Mouse (Mus musculus) embryonic facial prominence, embryonic 14.5 days (tissue): ENCODE data around the gene Prss30. TPM values are rescaled to one million over a fixed set of nuclear protein-coding genes. Genes with fewer than 3 reads are reported as not detected.

Experiments used
- ATAC-seq: fragments of 200-750 bp; cut with Nextera tagmentation; 2 replicates; pipeline ENCODE4 v1.8.0; 2017; ENCODE audit warnings: low read depth, moderate number of reproducible peaks, moderate TSS enrichment
- DNase-seq: peaks from one replicate; pipeline ENCODE4 v3.0.0-alpha.2; 2015; ENCODE audit warnings: low spot score
- H3K27ac ChIP-seq: fragments of 300-500 bp; sonication (generic); replicated peaks from 2 replicates; pipeline ENCODE4 v1.5.1; 2014; ENCODE audit warnings: low read depth, mild to moderate bottlenecking, low read length, moderate library complexity
- H3K27me3 ChIP-seq: fragments of 300-500 bp; sonication (generic); replicated peaks from 2 replicates; pipeline ENCODE4 v1.6.1; 2014; ENCODE audit warnings: low read length; ENCODE audit not compliant: control insufficient read depth, insufficient read depth
- H3K36me3 ChIP-seq: fragments of 300-500 bp; sonication (generic); 2 replicates; pipeline ENCODE4 v1.6.1; 2014; ENCODE audit warnings: low read length, mixed read lengths; ENCODE audit not compliant: control insufficient read depth, insufficient read depth
- H3K4me1 ChIP-seq: fragments of 300-500 bp; sonication (generic); 2 replicates; pipeline ENCODE4 v1.6.1; 2014; ENCODE audit warnings: antibody characterized with exemption, low read length; ENCODE audit not compliant: control insufficient read depth, insufficient read depth
- H3K4me2 ChIP-seq: fragments of 300-500 bp; sonication (generic); 2 replicates; pipeline ENCODE4 v1.6.1; 2014; ENCODE audit warnings: low read depth, mild to moderate bottlenecking, low read length, moderate library complexity, mixed read lengths
- H3K4me3 ChIP-seq: fragments of 300-500 bp; sonication (generic); 2 replicates; pipeline ENCODE4 v1.5.1; 2014; ENCODE audit warnings: low read depth, mild to moderate bottlenecking, low read length
- H3K9ac ChIP-seq: fragments of 300-500 bp; sonication (generic); 2 replicates; pipeline ENCODE4 v1.6.1; 2014; ENCODE audit warnings: low read depth, mild to moderate bottlenecking, low read length, moderate library complexity, mixed read lengths
- H3K9me3 ChIP-seq: fragments of 300-500 bp; sonication (generic); 2 replicates; pipeline ENCODE4 v1.6.1; 2016; ENCODE audit warnings: low read length; ENCODE audit not compliant: control insufficient read depth
- WGBS: fragments of 180-500 bp; shearing (Covaris S2); extraction: QIAGEN DNeasy Blood & Tissue Kit; methylation state at CpG from one replicate; pipeline ENCODE4 v1.1.7; 2014; 5-methylcytosine and 5-hydroxymethylcytosine counted together
- polyA plus RNA-seq: library from polyadenylated mRNA; unstranded; fragments of >200 nt; fragmentation: Nextera tagmentation; extraction: Ambion mirVana; gene quantifications from 2 replicates; pipeline ENCODE4 v1.2.1, GENCODE M21; 2014

Gene Prss30
- not detected in 2 replicates for polyA plus RNA-seq

DNA sequence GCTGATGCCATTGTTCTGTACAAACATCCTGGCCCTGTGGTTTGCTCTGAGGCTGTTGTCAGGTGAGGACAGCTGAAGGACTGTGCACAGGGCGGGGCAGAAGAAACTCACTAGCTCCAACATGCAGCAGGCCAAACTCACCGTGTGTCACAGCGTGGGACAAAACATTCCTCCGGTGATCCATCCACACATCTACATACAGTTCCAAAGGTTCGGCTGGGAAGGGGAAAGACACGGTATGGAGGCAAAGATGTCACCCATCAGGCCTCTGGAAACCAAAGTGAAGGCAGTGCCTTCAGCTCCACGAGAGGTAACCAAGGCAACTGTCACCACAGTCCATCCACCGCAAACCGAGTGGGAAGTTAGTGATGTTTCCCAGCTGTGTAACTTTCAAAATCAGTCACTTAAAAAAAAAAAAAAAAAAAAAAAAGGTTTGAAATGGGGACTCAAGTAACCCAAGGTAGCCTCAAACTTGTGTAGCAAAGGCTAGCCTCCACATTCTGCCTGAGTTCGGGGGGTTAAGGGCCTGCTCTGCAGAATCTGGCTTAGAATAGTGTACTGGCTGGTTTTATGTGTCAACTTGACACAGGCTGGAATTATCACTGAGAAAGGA is at the start of gene Prss30:
TSS of gene Prss30 (minus strand) at position 270 of the 613 bp plus-strand sequence.
- H3K4me2 ChIP-seq = no peak within 1 kb of the TSS
- no peaks in the 10 kb centered on the region for H3K4me1 ChIP-seq
- H3K27ac ChIP-seq = no peak within 1 kb of the TSS
- DNase-seq (no peak), ATAC-seq (no peak)
- no peaks in the 10 kb centered on the region for H3K27me3 ChIP-seq
- no peak within 1 kb of the TSS for H3K9ac ChIP-seq
- no peaks in the 10 kb centered on the region for H3K9me3 ChIP-seq
- H3K36me3 ChIP-seq = no peaks in the 10 kb centered on the region
- H3K4me3 ChIP-seq = no peak within 1 kb of the TSS
- WGBS = 69% methylated on average over 10 of the region's 10 CpGs

DNA sequence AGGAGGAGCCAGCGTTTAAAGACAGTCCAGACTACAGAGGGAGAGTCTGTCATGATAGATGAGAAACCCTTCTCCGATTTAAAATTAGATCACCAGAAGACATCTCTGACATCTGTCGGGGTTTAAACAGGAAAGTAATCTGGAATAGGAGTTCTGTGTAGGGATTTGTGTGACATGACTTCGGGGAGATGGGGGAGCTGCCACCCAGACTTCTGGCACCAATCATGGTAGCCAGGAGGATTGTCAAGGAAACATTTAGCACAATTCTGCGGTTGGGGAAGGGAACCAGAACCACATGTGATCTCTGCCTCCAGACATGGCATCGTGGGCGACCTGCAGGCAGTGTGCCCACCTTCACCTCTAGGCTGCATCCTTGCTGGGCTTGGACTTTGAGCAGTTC is 49.1 kb upstream of the Prss30 start:
- 58% methylated on average over 7 of the region's 7 CpGs for WGBS
- ATAC-seq (no peak), DNase-seq (no peak)
- H3K4me1 ChIP-seq = no peaks in the 10 kb centered on the region
- H3K4me3 ChIP-seq = no peak overlapping the region
- no peaks in the 10 kb centered on the region for H3K27me3 ChIP-seq
- H3K27ac ChIP-seq = no peak overlapping the region
- no peaks in the 10 kb centered on the region for H3K36me3 ChIP-seq
- H3K9me3 ChIP-seq = no peaks in the 10 kb centered on the region
- no peak overlapping the region for H3K9ac ChIP-seq
- H3K4me2 ChIP-seq = no peak overlapping the region

DNA sequence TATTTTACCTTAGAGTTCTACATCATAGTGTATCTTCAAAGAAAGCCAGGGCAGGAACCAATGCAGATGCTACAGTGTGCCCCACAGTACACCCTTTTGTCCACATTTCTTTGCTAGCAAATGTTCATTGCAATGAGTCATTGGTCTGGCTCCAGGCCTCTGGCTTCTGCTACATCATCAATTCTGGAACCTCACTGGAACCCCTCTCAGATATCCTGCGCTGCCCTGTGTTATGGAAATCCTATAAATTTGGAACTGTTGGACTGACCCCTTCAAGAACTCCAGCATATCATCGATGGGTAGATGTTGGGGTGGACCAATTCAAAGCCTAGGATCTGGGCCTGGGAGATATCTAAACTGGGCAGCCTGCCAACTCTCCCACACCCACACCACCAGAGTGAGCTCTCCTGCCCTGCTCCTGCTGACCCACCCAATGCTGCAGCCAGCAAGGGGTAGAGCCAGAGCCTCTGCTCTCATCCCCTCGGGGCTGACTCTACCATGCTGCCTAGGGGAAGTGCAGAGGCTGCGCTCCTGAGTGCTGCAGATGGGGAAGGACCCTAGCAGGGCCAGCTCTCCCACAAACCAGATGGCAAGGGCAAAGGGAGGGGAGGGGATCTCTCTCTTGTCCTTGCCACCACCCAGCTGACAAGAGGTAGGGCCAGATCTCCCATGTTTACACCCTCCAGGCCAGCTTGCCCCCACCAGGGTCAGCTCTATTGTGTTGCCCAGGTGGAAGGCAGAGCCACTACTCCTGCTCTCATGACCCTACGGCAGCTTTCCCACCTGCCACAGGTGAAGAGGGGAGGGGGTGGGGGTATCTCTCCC is 41.2 kb upstream of the Prss30 start:
- Histone ChIP-seq H3K4me1 (peaks cover 8% of the 10 kb centered on the region; the same call in 1 of the 2 replicates), H3K27ac (peak overlapping the region; percentile 46; the same call in 1 of the 2 replicates), H3K4me2 (no peak overlapping the region), H3K27me3 (no peaks in the 10 kb centered on the region), H3K9ac (no peak overlapping the region), H3K4me3 (no peak overlapping the region), H3K9me3 (no peaks in the 10 kb centered on the region), H3K36me3 (no peaks in the 10 kb centered on the region)
- ATAC-seq (no peak), DNase-seq (no peak)
- WGBS = 68% methylated on average over 5 of the region's 5 CpGs

DNA sequence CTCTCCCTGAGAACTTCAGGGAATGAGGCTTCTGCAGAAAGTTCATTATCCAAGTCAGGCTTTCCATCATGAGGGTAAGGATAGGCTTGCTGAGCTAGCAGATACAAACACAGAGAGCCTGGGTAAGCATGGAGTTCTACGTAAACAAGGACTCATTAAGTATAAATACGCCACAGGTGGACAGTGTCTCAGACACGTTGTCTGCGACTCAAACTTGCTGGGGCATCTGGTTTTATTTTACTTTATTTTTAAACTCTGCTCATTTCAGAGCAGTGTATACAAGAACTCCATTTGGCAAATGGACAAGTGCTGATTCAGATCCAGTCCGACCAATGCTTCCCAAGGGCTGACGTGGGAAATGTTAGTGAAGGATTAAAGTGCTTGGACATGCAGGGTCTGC is 40.3 kb upstream of the Prss30 start:
- Histone ChIP-seq H3K4me3 (no peak overlapping the region), H3K36me3 (no peaks in the 10 kb centered on the region), H3K4me2 (no peak overlapping the region), H3K27me3 (no peaks in the 10 kb centered on the region), H3K9me3 (no peaks in the 10 kb centered on the region), H3K27ac (peak overlapping the region; percentile 61), H3K9ac (no peak overlapping the region), H3K4me1 (peaks cover 8% of the 10 kb centered on the region; the same call in 1 of the 2 replicates)
- WGBS = 37% methylated on average over 6 of the region's 6 CpGs
- ATAC-seq (peak; percentile 70; the same call in 1 of the 2 replicates), DNase-seq (peak; percentile 79)

DNA sequence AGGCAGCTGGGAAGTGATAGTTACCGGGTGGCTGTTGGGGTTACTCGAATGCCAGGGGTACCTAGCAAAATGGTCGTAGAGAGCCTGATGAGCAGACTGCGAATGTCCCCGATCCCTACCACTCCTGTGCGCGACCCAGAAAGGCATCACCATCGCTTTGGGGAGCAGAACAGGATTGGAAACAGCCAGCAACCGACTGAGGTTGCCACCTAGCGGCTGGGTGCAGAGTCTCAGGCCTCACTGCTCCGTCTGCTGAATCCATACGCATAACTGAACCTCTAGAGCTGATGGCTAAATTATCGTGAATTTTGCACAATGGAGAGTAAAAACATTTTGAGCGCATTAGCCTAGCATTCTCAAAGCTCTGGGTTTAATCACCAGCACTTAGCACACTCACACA is 35.4 kb upstream of the Prss30 start:
- ATAC-seq = no peak
- no peak overlapping the region for H3K27ac ChIP-seq
- no peak for DNase-seq
- H3K9me3 ChIP-seq = no peaks in the 10 kb centered on the region
- no peak overlapping the region for H3K9ac ChIP-seq
- H3K4me1 ChIP-seq = peaks cover 3% of the 10 kb centered on the region; the same call in 1 of the 2 replicates
- no peak overlapping the region for H3K4me3 ChIP-seq
- no peak overlapping the region for H3K4me2 ChIP-seq
- 30% methylated on average over 14 of the region's 14 CpGs for WGBS
- no peaks in the 10 kb centered on the region for H3K36me3 ChIP-seq
- H3K27me3 ChIP-seq = no peaks in the 10 kb centered on the region

DNA sequence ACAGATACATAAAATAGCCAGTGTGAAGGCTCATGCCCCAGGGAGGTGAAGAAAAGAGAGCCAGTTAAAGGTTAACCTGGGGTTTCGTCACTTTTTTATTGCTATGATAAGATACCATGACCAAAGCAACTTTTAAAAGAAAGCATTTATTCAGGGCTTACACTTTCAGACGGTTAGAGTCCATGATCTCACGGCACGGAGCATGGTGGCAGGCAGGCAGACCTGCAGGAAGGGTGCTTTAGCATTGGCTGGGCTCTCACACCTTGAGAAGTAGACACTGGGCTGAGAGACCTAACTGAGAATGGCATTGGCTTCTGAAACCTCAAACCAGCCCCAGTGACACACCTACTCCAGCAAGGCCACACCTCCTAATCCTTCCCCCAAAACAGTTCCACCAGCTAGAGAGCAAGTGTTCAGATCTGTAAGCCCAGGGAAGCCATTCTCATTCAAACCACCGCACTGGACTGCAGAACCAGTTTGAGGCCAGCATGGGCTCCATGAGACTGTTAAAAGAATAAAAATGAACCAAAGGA is 34.1 kb upstream of the Prss30 start:
- no peak overlapping the region for H3K9ac ChIP-seq
- ATAC-seq (no peak), DNase-seq (no peak)
- H3K9me3 ChIP-seq = no peaks in the 10 kb centered on the region
- no peaks in the 10 kb centered on the region for H3K4me1 ChIP-seq
- H3K27ac ChIP-seq = no peak overlapping the region
- WGBS = 83% methylated on average over 5 of the region's 5 CpGs
- no peak overlapping the region for H3K4me3 ChIP-seq
- no peak overlapping the region for H3K4me2 ChIP-seq
- no peaks in the 10 kb centered on the region for H3K36me3 ChIP-seq
- H3K27me3 ChIP-seq = no peaks in the 10 kb centered on the region

DNA sequence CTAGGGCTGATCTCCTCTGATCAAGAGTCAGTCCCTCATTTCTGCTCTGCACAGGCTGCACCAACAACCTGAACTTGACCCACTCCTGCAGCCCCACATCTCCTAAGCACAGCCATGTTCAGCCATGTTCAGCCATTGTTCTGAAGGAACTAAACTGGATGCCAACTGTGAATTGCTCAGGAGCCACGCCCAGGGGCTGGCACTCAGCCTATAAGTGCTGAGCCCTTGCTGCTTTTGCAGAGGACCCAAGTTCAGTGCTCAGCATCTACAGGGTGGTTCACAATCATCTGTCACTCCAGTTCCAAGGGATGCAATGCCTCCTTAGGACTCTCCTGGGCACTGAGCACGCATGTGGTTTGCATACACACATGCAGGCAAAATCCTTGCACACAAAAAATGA is 32.6 kb upstream of the Prss30 start:
- Histone ChIP-seq H3K27me3 (no peaks in the 10 kb centered on the region), H3K4me2 (no peak overlapping the region), H3K27ac (no peak overlapping the region), H3K9ac (no peak overlapping the region), H3K4me1 (no peaks in the 10 kb centered on the region), H3K9me3 (no peaks in the 10 kb centered on the region), H3K4me3 (no peak overlapping the region), H3K36me3 (no peaks in the 10 kb centered on the region)
- ATAC-seq (no peak), DNase-seq (peak; percentile 31)
- 81% methylated on average over 2 of the region's 2 CpGs for WGBS

DNA sequence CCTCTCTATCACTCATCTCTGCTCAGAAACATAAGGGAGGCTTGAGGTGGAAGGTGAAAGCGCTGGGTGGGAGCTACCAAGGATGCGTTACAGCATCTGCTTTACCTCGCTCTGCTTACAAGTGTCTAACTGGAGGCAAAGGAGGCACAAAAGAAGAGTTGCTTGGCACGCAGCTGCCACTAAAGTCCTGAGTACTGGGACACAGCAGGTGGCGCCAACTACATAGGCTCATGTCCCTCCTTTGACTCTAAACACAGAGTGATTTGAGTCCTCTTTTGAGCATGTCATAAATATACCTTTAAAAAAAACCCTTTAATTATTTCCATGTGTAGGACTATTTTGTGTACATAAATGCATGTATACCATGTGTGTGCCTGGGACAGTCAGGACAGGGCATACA is 29.3 kb upstream of the Prss30 start:
- Histone ChIP-seq H3K27ac (no peak overlapping the region), H3K4me2 (no peak overlapping the region), H3K4me1 (no peaks in the 10 kb centered on the region), H3K4me3 (no peak overlapping the region), H3K27me3 (no peaks in the 10 kb centered on the region), H3K9ac (no peak overlapping the region), H3K9me3 (no peaks in the 10 kb centered on the region), H3K36me3 (no peaks in the 10 kb centered on the region)
- WGBS = 62% methylated on average over 5 of the region's 5 CpGs
- DNase-seq (no peak), ATAC-seq (no peak)
